Mouse (Mus musculus) left cerebral cortex, adult 2 months (tissue): ENCODE results near the gene Pheta1. TPM values are rescaled to one million over a fixed set of nuclear protein-coding genes. Genes with fewer than 3 reads are reported as not detected.

Experiments
- DNase-seq, 2 experiments: peaks; one replicate each; pipeline ENCODE4 v3.0.0; 2021 to 2022; ENCODE audit warnings: low spot score in 2 of 2, mixed read lengths in 1 of 2; ENCODE audit errors: extremely low spot score in 1 of 2
- H3K27ac ChIP-seq: fragments of 200-600 bp; 2 replicates; pipeline ENCODE4 v1.8.1; 2022
- H3K4me3 ChIP-seq: fragments of 200-600 bp; 2 replicates; pipeline ENCODE4 v1.8.1; 2022
- CTCF ChIP-seq: fragments of 200-600 bp; IDR thresholded peaks from 2 replicates; pipeline ENCODE4 v1.8.1; 2022; ENCODE audit warnings: antibody characterized with exemption, mild to moderate bottlenecking, moderate library complexity
- intact Hi-C: fragments of 180-260 bp; cut with DNase I; formaldehyde crosslinking; loops from one replicate; pipeline ENCODE4 v1.15.1; 2025
- total RNA-seq, 2 experiments: library from RNA; stranded (reverse); gene quantifications; 2 replicates each; pipeline ENCODE4 v1.2.3; 2021

The Pheta1 gene
- total RNA-seq, 2 experiments from 2014 or later: 8.9 to 10.5 TPM

DNA sequence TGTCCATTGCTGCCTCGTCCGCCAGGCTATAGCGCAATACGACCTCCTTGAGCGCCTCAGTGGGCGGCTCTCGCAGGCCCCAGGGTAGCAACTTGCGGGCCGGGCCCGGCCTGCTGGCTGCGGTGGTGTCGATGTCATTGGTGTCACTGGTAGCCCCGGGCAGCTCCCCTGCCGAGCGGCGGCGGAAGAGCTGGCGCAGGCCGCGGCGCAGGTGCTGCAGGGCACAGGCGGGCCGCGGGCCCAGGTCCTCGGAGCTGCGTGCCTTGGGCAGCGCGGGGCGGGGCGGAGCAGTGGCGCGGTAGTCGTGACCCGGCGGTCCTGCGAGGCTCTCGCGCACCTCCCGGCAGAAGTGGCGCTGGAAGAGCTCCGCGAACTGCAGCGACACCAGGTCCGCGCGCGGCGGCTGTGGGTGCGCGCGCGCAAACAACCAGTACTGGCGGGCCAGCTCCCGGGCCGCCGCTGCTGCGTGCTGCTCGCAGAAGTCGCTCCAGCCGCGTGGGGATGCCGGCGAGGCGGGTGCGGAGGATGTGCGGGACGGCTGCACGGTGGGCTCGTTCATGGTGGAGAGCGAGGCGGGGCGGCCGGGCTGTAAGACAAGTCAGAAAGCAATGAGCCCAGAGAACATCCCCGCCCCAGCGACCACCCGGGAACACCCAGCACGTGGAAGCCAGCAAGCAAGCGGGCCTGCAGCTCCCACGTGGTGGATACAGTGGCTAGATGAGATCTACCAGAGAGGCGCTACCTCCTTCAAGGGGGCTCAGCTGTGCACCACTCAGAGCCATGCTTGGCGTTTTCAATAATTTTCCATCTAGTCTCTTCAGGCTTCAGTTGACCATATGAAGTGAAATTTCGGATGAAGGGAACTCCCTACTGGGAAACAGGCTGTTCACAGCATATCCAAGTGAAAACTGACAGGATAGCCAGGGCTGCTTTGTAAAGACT is 20.0 kb upstream of the Pheta1 start:
- intact Hi-C loops: no loop called here
- H3K27ac ChIP-seq: no peak overlapping the region
- DNase-seq: peak; percentile 49 to 63
- no peak; the same call in 1 of the 2 replicates for TF ChIP-seq CTCF
- peak overlapping the region; percentile 37 for H3K4me3 ChIP-seq

DNA sequence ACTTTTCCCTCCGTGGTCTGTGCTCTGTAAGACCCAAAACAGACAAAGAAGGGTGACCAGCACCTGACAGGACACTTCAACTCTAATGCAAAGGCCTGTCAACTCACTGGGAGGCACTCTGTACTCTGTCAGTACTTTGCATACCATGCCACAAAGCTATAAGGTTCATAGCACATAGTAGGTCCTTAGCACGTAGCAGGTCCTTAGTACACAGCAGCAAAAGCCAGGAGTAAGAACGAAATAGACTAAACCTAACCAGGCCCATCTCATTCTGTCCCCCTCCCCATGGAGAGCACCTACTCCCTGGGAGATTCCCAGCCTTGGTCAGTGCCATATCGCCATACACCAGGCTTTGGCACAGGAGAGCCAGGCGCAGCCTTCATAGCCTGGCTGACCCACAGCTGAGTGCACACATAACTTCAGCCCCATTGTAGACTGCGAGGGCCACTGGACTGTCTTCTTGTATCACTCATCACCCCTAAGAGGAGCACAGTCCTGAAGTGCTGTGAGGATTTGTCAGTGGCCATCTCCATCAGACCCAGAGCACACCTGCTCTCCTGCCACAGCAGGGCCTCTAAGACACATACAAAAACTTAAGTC is 17.7 kb upstream of the Pheta1 start:
- TF ChIP-seq CTCF: no peak
- no peak overlapping the region for H3K4me3 ChIP-seq
- no peak for DNase-seq
- intact Hi-C loops: no loop called here
- H3K27ac ChIP-seq: no peak overlapping the region

DNA sequence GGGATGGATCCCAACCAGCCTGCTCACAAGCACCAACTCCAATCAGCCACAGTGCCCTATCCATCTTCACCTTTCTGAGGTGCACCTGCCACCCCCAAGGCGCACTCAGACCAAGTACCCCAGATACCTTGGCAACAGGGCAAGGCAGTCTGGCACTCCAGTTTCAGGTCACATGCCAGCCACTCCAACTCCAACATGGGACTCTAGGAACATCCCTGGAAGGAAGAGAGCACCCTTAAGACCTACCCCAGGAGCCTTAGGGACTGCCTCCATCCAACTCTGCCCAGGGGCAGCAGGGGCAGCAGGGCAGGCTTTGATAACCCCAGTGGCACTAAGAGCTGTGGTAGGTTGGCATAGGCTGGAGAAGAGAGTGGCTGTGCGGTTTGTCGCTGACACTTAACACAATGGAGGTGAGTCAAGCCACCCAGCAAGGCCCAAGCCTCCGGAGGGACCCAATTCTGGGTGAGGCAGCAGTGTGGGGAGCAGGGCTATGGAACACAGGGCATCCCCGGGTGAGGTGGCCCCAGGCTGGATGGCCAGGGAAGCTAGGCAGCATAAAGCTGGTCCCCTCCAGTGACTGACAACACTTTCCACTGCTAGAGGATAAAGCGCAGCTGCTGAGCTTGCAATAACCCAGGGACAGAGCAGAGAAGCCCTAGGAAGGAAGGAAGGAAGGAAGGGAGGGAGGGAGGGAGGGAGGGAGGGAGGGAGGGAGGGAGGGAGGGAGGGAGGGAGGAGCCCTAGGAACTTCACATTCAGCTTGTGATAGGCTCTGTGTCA is 16.2 kb upstream of the Pheta1 start:
- no peak for TF ChIP-seq CTCF
- intact Hi-C loops: no loop called here
- no peak overlapping the region for H3K4me3 ChIP-seq

DNA sequence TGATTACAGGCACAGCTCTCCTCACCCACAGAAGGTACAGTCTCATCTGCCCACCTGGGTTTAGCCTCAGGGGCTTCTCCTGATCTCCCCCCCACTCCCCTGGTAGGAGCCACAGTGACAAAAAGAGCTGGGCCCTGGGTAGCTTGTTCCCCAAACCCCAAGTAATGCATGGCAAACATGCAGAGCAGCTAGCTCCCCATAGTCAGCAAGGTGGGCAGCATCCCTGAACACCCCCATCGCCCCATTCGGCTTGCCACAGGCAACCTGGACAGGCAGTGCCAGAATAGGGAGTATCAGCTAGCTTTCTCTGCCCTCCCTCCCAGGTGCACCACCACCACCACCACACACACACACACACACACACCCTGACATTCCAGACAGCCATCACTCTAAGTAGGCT is 15.6 kb upstream of the Pheta1 start:
- no peak for DNase-seq
- TF ChIP-seq CTCF: no peak
- intact Hi-C loops: no loop called here
- H3K27ac ChIP-seq: no peak overlapping the region
- H3K4me3 ChIP-seq: no peak overlapping the region

More for the DNA sequence above, 16.2 kb upstream of the Pheta1 start:
- no peak for DNase-seq
- no peak overlapping the region for H3K27ac ChIP-seq

DNA sequence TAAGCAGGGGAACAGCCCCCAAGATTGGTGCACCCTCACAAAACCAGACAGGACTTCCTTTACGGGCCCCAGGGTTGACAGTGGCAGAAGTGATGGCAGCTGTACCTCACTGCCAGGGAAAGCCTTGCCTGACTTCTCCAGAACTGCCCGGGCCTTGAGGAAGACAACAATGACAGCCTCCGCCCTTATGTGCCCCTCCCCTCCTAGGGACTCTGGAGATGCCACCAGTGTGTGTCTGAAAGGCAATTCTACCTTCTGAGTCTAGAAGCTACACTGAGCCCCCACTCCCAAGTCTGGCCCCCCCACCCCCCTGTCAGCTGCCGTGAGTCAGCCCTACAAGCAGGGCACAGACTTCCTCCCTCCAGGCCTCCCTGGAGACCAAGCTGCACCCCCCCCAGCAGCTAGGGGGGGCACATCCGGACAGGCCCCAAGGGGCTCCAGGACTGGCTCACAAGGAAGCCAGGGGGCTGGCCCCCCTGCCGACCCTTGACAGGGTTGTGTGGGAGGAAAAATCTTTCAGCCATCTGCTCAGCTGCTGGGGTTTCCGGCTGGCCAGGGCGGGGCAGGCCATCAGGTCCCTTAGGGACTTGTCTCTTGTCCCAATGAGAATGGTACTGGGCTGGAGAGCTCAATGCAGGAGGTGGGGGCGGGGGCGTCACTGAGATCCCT is 15.1 kb upstream of the Pheta1 start:
- DNase-seq: no peak
- peak overlapping the region; percentile 3; the same call in 1 of the 2 replicates for H3K4me3 ChIP-seq
- TF ChIP-seq CTCF: no peak
- intact Hi-C loops: no loop called here
- H3K27ac ChIP-seq: peak overlapping the region; percentile 16; the same call in 1 of the 2 replicates

DNA sequence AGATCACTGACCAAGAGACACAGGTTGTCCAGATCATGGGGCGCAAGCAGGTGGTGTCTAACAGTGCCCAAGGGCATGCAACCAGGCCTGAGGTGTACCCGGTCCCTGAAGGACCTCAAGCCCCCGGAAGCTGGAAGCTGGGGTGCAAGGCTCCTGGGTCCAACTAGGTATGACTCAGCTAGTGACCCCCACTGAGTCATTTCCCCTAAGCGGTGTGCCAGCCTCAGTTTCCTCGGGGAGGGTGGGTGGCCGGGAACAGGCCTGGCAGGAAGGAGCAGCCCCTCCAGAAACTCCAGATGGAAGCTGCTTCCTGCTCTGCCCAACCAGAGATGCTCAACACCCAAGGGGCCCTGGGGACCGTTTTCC is 14.6 kb upstream of the Pheta1 start:
- Histone ChIP-seq H3K4me3 (peak overlapping the region; percentile 28), H3K27ac (peak overlapping the region; percentile 16; the same call in 1 of the 2 replicates)
- DNase-seq: no peak
- TF ChIP-seq CTCF: no peak
- intact Hi-C loops: no loop called here

DNA sequence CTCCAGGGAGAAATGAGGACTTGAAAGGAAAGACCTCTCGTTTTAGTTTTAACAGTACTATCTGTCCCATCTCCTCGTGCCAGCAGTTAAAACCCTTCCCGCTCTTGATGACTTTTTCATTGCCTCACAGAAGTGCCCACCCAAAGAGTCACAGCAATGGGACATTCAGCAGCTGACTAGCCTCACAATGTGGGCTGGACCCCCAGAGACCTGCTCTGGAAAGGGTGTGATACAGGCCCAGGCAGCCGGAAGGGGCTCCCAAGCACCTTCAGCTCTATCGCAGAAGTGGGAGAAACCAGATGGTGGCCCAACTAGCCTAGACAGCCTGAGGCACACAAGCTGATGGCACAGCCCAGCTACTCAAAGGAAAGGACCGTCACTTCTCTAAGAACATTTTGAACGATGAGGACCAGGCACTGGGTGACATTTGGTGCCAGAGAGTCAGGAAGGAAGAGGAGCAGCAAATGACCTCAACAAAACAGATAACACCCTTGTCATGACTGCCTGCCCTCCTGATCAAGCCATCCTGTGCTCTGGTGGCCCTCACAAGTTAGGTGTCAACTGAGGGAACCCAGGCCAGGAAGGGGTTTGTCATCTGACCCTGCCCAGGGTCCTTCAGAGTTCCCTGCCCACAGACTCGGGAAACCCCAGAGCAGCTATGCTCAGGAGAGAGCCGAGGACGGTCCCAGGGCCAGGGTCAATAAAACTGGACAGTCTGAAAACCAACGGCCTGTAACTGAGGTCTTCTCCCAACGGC is 13.6 kb upstream of the Pheta1 start:
- no peak for DNase-seq
- peak overlapping the region; percentile 73 for H3K4me3 ChIP-seq
- no peak for TF ChIP-seq CTCF
- intact Hi-C loops: loop anchor here (5.0 kb wide), 1 partner anchor 123 kb away; the partner anchor contains the start of gene Atxn2
- peak overlapping the region; percentile 95 for H3K27ac ChIP-seq

DNA sequence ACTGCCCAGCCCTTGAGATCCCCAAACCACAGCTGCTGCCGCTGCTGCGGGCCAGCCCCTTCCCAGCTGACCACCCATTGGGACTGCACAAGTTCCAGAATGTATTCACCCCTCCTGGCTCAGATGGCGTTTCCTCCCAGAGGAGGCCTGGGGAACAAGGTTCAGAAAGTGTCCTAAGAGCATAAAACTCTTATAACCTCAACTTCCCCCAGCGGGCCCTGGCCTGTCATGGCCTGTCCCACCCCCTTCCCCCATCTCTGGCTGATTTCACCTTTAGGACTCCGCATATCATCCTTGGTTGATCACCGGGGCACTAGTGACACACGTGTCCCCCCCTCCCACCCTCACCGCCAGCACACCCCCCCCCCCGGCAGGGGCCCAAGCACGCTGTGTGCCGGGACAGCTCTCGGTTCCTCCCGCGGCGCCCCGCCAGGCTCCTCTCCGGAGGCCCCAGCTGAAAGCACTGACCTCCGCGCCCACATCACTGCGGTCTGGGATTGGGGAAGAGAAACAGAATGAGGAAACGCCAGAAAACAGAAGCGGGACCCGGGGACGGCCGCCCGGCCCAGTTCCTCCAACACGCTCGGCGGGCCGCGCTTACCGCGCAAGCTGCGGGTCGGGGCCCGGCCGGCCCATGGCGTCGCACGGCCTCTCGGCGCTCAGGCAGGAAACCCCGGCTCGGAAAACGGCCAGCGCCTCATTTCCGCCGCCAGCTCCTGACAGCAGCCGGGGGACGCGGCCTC is 12.7 kb upstream of the Pheta1 start:
- TF ChIP-seq CTCF: no peak
- peak overlapping the region; percentile 95 for H3K27ac ChIP-seq
- peak overlapping the region; percentile 73 for H3K4me3 ChIP-seq
- intact Hi-C loops: loop anchor here (5.0 kb wide), 1 partner anchor 124 kb away; the partner anchor contains the start of gene Atxn2
- DNase-seq: no peak

DNA sequence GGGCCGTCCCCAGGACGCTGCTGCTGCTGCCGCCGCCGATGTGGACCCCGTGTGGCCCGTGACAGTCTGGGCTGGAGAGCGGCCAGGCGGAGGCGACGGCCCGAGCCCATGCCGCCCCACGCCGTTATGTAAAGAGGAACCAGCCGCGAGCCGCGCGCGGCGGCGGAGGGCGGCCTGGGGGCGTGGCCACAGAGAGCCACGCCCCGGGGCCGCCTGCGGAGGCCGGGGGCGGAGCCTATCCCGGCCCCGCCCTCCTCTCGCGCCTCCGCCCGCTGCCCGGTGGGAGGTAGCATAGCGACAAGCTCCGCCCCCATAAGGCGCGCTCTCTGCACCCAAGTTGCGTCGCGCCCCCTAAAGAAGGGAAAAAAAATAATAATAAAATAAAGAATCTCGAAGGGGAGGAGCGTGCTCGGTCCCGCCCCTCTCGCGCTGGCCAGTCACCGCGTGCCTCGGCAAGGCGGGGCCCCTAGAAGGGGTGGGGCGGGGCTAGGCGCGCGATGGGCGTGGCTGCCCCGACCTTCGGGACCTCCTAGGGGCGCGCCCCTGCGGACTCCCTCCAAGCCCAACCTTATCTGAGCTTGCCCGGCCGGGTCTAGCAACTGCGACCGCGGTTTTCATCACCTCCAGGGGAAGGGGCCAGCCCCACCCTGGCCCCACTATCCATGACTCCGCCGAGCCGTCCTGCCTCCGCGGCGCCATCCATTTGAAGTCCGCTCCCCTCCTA is 11.9 kb upstream of the Pheta1 start:
- intact Hi-C loops: loop anchor here (5.0 kb wide), 1 partner anchor 125 kb away; the partner anchor contains the start of gene Atxn2
- Histone ChIP-seq H3K27ac (peak overlapping the region; percentile 95), H3K4me3 (peak overlapping the region; percentile 73)
- no peak; the same call in 1 of the 2 replicates for TF ChIP-seq CTCF
- DNase-seq: peak; percentile 79 to 82
